Mouse (Mus musculus): ENCODE data around the gene Ttc7b.

- TF ChIP-seq CTCF (IDR thresholded peaks at IDR 0.05; ENCODE audit: extremely low read depth, insufficient read depth, insufficient read length, insufficient replicate concordance) (no peak), POLR2A (IDR thresholded peaks at IDR 0.05; ENCODE audit: low read depth, low read length) (no peak)
These were observed 254.9 kb downstream of the Ttc7b start for GRCm38 (mm10) chr12:100265546-100266309.

All from spleen, adult 2 months (tissue).